Mouse (Mus musculus) thymus, adult 2 months (tissue): ENCODE data around the gene 4931428F04Rik.

Experiments used
- CTCF ChIP-seq: fragments of 200-500 bp; IDR thresholded peaks from 2 replicates; pipeline ENCODE4 v1.5.1; 2012; ENCODE audit warnings: mild to moderate bottlenecking, control low read depth, low read length, moderate library complexity, borderline replicate concordance; ENCODE audit not compliant: control insufficient read depth, poor library complexity, insufficient read depth; ENCODE audit errors: extremely low read depth
- POLR2A ChIP-seq: fragments of 200-500 bp; IDR thresholded peaks from 2 replicates; pipeline ENCODE4 v1.6.1; 2012; ENCODE audit warnings: mild to moderate bottlenecking, low read length, control low read depth, moderate library complexity; ENCODE audit not compliant: control insufficient read depth, poor library complexity, insufficient read depth; ENCODE audit errors: extremely low read depth

DNA sequence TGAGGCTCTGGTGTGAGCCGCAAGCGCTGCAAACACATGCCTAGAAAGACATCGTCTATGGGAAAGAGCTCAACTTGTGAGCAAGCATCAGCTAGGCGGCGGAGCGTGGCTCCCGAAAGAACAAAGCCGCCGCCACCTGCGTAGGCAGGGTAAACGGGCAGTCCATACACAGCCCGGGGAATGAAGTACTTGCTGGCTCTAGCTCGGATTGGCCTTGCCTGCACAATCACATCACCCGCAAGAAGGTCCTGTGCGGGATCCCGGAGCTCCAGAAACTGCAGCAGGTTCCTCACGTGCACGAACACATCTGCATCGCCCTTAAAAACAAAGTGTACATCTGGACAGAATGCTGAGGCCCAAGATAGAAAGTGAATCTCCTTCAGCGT, 35.9 kb downstream of the 4931428F04Rik start:
- no peak for TF ChIP-seq CTCF
- no peak for TF ChIP-seq POLR2A
